Mouse (Mus musculus): ENCODE results near the gene Nr6a1.

The Nr6a1 gene

DNA sequence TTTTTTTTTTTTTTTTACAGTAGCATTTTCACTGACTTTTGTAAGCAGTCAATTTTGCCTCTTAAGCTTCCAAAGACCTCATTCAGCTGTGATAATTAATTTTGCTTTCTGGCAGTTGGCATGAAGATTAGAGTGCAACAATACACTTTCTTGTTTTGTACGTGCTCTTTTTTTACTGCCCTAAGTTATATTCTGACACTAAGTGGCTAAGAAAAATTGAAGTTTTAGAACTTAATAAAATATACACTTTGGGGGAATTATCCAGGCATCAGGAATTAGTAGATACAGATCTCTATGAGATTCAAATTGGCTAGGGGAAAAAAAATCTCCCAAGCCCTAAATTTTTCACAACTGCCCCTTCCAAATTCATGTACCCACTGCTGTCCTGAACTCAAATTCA lies 144.8 kb downstream of the Nr6a1 start:
- no peak for DNase-seq (ENCODE audit: low spot score)

- no peak for DNase-seq (ENCODE audit: low spot score)
These were observed 145.4 kb downstream of the Nr6a1 start for GRCm38 (mm10) chr2:38781945-38782720.

GRCm38 (mm10) chr2:38779939-38780338 lies 147.5 kb downstream of the Nr6a1 start:
- DNase-seq (ENCODE audit: low spot score): no peak

- no peak for DNase-seq (ENCODE audit: low spot score)
These were observed 150.2 kb downstream of the Nr6a1 start for GRCm38 (mm10) chr2:38777326-38777725.

DNA sequence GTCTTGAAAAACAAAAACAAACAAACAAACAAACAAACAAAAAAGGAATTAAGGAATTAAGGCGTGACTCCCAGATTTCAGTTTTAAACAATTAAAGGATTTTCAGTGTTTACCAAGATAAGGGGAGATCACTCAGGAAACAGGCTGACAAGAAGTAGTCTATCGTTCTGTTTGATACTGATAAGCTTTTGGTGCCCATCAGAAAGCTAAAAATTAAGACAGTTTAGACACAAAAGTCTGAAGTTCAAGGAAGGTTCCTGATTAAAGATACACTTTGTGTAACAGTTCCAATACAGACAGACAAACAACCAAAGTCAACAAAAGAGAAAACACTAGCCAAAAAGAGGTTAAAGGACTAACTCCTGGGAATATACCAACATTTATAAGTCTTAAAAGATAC lies 152.6 kb downstream of the Nr6a1 start:
- no peak for DNase-seq (ENCODE audit: low spot score)

- no peak for DNase-seq (ENCODE audit: low spot score)
These were observed 156.1 kb downstream of the Nr6a1 start for GRCm38 (mm10) chr2:38771478-38771797.

GRCm38 (mm10) chr2:38770772-38771477 lies 156.6 kb downstream of the Nr6a1 start:
- no peak for DNase-seq (ENCODE audit: low spot score)

- no peak for DNase-seq (ENCODE audit: low spot score)
These were observed 160.1 kb downstream of the Nr6a1 start for GRCm38 (mm10) chr2:38767177-38767931.

GRCm38 (mm10) chr2:38739847-38740246 lies 187.6 kb downstream of the Nr6a1 start:
- DNase-seq (ENCODE audit: low spot score): no peak

- peak; percentile 66 for DNase-seq (ENCODE audit: low spot score)
These were observed 188.1 kb downstream of the Nr6a1 start for GRCm38 (mm10) chr2:38739410-38739809.

- DNase-seq (ENCODE audit: low spot score): no peak
These were observed 188.7 kb downstream of the Nr6a1 start for GRCm38 (mm10) chr2:38738601-38739301.

DNA sequence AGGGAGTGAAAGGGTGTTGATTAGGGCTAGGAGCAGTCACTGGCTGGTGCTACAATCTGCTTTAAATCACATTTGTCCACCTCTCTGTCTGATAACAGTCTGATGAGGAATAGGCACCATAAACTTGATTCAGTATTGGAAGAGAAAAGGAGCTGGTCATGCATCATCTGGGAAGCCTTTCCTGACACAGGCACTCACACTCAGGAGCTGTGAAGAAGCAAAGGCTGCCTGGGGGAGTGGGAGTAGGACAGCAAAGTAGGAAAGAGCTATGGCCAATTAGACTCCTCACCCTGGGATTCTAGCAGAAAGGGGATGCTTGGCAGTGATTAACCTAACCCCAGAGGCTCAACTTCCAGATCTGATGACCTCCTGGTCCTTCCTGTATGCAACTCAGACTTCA lies 191.7 kb downstream of the Nr6a1 start:
- no peak for DNase-seq (ENCODE audit: low spot score)

GRCm38 (mm10) chr2:38734721-38735120 lies 192.8 kb downstream of the Nr6a1 start:
- no peak for DNase-seq (ENCODE audit: low spot score)

GRCm38 (mm10) chr2:38730331-38730827 lies 197.1 kb downstream of the Nr6a1 start:
- DNase-seq (ENCODE audit: low spot score): no peak

GRCm38 (mm10) chr2:38725427-38725826 lies 202.1 kb downstream of the Nr6a1 start:
- no peak for DNase-seq (ENCODE audit: low spot score)

DNA sequence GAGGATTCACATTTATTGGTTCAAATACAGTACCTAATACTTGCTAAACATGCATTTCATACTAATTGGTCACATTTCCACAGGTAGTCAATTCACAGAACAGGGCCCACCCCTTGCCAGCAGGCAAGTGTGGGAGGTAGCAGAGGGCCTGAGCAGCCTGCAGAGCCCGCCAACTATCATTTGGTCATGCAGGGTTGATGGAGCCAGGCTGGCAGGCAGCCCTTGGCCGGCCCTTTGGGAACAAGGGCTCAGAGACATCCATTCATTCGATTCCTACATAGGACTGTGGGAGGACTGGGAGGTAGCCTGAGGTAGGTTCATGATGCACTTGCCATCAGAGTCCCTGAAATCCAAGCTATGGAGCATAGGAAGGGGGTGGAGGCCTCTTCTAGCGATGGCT lies 204.1 kb downstream of the Nr6a1 start:
- DNase-seq (ENCODE audit: low spot score): no peak

DNA sequence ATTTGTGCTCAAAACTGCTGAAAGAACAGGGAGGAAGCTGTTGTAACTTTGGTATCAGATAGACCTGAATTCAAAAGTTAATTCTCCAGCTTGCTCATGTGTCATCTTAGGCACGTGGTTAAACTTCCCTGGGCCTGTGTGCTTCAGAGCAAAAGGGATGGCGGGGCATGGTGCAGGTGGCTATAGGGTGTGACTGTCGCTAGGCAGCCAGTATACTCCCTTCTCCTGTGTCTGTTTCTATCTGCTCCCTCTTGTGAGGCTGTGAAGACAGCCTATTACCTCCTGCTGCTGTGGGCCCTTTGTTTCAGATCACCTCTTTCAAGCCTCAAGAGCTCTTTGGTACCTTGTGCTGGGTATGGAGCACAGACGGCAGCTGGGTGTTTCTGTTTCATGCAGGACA lies 205.4 kb downstream of the Nr6a1 start:
- DNase-seq (ENCODE audit: low spot score): no peak

- no peak for DNase-seq (ENCODE audit: low spot score)
These were observed 206.8 kb downstream of the Nr6a1 start for GRCm38 (mm10) chr2:38720661-38721060.

DNA sequence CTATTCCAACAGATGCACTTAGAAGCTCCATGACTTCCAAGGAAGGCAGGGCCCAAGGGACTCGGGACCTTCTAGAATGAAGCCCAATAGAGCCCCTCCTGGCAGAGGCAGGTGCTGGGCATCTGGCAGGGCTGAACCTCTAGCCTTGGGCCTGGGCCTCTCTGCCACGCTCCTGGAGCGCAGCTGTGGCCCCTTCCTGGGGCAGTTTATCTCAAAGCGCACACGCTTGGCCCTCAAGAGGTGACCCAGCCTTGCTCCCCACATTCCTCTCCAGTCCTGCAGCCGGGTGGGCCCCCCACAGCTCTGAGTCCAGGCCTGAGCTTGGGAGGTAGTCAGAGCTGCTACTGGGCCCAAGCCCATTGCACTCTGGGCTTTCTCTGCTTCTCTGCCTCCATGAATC lies 208.1 kb downstream of the Nr6a1 start:
- DNase-seq (ENCODE audit: low spot score): peak; percentile 60

- DNase-seq (ENCODE audit: low spot score): peak; percentile 55
These were observed 208.8 kb downstream of the Nr6a1 start for GRCm38 (mm10) chr2:38718676-38719075.

GRCm38 (mm10) chr2:38717436-38717835 lies 210.1 kb downstream of the Nr6a1 start:
- DNase-seq (ENCODE audit: low spot score): no peak

GRCm38 (mm10) chr2:38714324-38714723 lies 213.2 kb downstream of the Nr6a1 start, which contains the start of gene Nr5a1:
Nr5a1 (minus strand) TSS chr2:38714542.
- DNase-seq (ENCODE audit: low spot score): peak; percentile 81
